Mouse (Mus musculus) forebrain, embryonic 10.5 days (tissue): Measurements from ENCODE around the gene Bcas3. TPM values are rescaled to one million over a fixed set of nuclear protein-coding genes. Genes with fewer than 3 reads are reported as not detected.

Experiments
- DNase-seq: peaks from one replicate; pipeline ENCODE4 v3.0.0-alpha.2; 2017; ENCODE audit warnings: low spot score; ENCODE audit errors: extremely low spot score
- H3K27ac ChIP-seq: fragments of 300-500 bp; sonication (generic); 2 replicates; pipeline ENCODE4 v1.5.1; 2016; ENCODE audit warnings: mild to moderate bottlenecking
- H3K27me3 ChIP-seq: fragments of 300-500 bp; sonication (generic); 2 replicates; pipeline ENCODE4 v1.6.1; 2016; ENCODE audit warnings: mild to moderate bottlenecking; ENCODE audit not compliant: poor library complexity, severe bottlenecking
- H3K36me3 ChIP-seq: fragments of 300-500 bp; sonication (generic); replicated peaks from 2 replicates; pipeline ENCODE4 v1.6.1; 2016; ENCODE audit warnings: mild to moderate bottlenecking, moderate library complexity
- H3K4me1 ChIP-seq: fragments of 300-500 bp; sonication (generic); 2 replicates; pipeline ENCODE4 v1.6.1; 2016
- H3K4me3 ChIP-seq: fragments of 300-500 bp; sonication (generic); 2 replicates; pipeline ENCODE4 v1.5.1; 2016; ENCODE audit warnings: mild to moderate bottlenecking, moderate library complexity
- H3K9me3 ChIP-seq: fragments of 300-500 bp; sonication (generic); 2 replicates; pipeline ENCODE4 v1.6.1; 2016; ENCODE audit warnings: mild to moderate bottlenecking, moderate library complexity
- WGBS: fragments of 180-500 bp; shearing (Covaris S2); methylation state at CpG from one replicate; pipeline ENCODE4 v1.1.7; 2016; 5-methylcytosine and 5-hydroxymethylcytosine counted together
- polyA plus RNA-seq: library from polyadenylated mRNA; unstranded; fragments of >200 nt; fragmentation: Nextera tagmentation; extraction: Ambion mirVana; gene quantifications from 2 replicates; pipeline ENCODE4 v1.2.1, GENCODE M21; 2016

Bcas3 gene
- polyA plus RNA-seq, 1 experiment from 2014 or later = 19.6 TPM

GRCm38 (mm10) chr11:85621486-85621885, 268.5 kb downstream of the Bcas3 start:
- H3K27ac ChIP-seq = no peak overlapping the region
- 59% methylated on average over 2 of the region's 2 CpGs for WGBS
- H3K4me3 ChIP-seq = no peak overlapping the region
- H3K36me3 ChIP-seq = no peaks in the 10 kb centered on the region
- H3K4me1 ChIP-seq = peaks cover 29% of the 10 kb centered on the region
- no peak for DNase-seq
- H3K27me3 ChIP-seq = peaks cover 26% of the 10 kb centered on the region
- no peaks in the 10 kb centered on the region for H3K9me3 ChIP-seq

- Histone ChIP-seq H3K27ac (no peak overlapping the region), H3K36me3 (no peaks in the 10 kb centered on the region), H3K4me1 (peaks cover 28% of the 10 kb centered on the region), H3K9me3 (no peaks in the 10 kb centered on the region), H3K27me3 (peaks cover 26% of the 10 kb centered on the region), H3K4me3 (no peak overlapping the region)
- 83% methylated on average over 8 of the region's 8 CpGs for WGBS
- no peak for DNase-seq
These were observed 269.0 kb downstream of the Bcas3 start for GRCm38 (mm10) chr11:85621994-85622393.

- H3K4me3 ChIP-seq = no peak overlapping the region
- peaks cover 26% of the 10 kb centered on the region for H3K27me3 ChIP-seq
- no peaks in the 10 kb centered on the region for H3K36me3 ChIP-seq
- H3K9me3 ChIP-seq = no peaks in the 10 kb centered on the region
- H3K4me1 ChIP-seq = peaks cover 34% of the 10 kb centered on the region
- H3K27ac ChIP-seq = no peak overlapping the region
- no peak for DNase-seq
- WGBS = 82% methylated on average over 5 of the region's 5 CpGs
These were observed 272.2 kb downstream of the Bcas3 start for GRCm38 (mm10) chr11:85625206-85625605.

GRCm38 (mm10) chr11:85626846-85627245, 273.9 kb downstream of the Bcas3 start:
- peaks cover 38% of the 10 kb centered on the region for H3K4me1 ChIP-seq
- H3K9me3 ChIP-seq = no peaks in the 10 kb centered on the region
- peaks cover 18% of the 10 kb centered on the region for H3K27me3 ChIP-seq
- no peak overlapping the region for H3K27ac ChIP-seq
- no peaks in the 10 kb centered on the region for H3K36me3 ChIP-seq
- no peak overlapping the region for H3K4me3 ChIP-seq
- 67% methylated on average over 2 of the region's 2 CpGs for WGBS
- no peak for DNase-seq

GRCm38 (mm10) chr11:85627405-85627804, 274.4 kb downstream of the Bcas3 start:
- peaks cover 14% of the 10 kb centered on the region for H3K27me3 ChIP-seq
- no peaks in the 10 kb centered on the region for H3K9me3 ChIP-seq
- 86% methylated on average over 3 of the region's 3 CpGs for WGBS
- no peak overlapping the region for H3K4me3 ChIP-seq
- no peak overlapping the region for H3K27ac ChIP-seq
- no peak for DNase-seq
- no peaks in the 10 kb centered on the region for H3K36me3 ChIP-seq
- H3K4me1 ChIP-seq = peaks cover 39% of the 10 kb centered on the region

- no peak overlapping the region for H3K4me3 ChIP-seq
- H3K9me3 ChIP-seq = no peaks in the 10 kb centered on the region
- H3K36me3 ChIP-seq = no peaks in the 10 kb centered on the region
- 0 out of 2 replicates have a peak overlapping the region, but pooled peaks have one; percentile 30 for H3K27ac ChIP-seq
- H3K27me3 ChIP-seq = peaks cover 3% of the 10 kb centered on the region; the same call in 1 of the 2 replicates
- peaks cover 50% of the 10 kb centered on the region for H3K4me1 ChIP-seq
- WGBS = 51% methylated on average over 13 of the region's 13 CpGs
- no peak for DNase-seq
These were observed 275.5 kb downstream of the Bcas3 start for GRCm38 (mm10) chr11:85628303-85629063.

- no peak for DNase-seq
- H3K4me1 ChIP-seq = peaks cover 38% of the 10 kb centered on the region
- 63% methylated on average over 2 of the region's 2 CpGs for WGBS
- H3K9me3 ChIP-seq = no peaks in the 10 kb centered on the region
- H3K27ac ChIP-seq = no peak overlapping the region
- H3K4me3 ChIP-seq = no peak overlapping the region
- no peaks in the 10 kb centered on the region for H3K27me3 ChIP-seq
- H3K36me3 ChIP-seq = no peaks in the 10 kb centered on the region
These were observed 279.6 kb downstream of the Bcas3 start for GRCm38 (mm10) chr11:85632568-85632981.

- Histone ChIP-seq H3K4me3 (no peak overlapping the region), H3K27me3 (no peaks in the 10 kb centered on the region), H3K27ac (no peak overlapping the region), H3K9me3 (no peaks in the 10 kb centered on the region), H3K36me3 (no peaks in the 10 kb centered on the region), H3K4me1 (peaks cover 58% of the 10 kb centered on the region)
- no peak for DNase-seq
- WGBS = 63% methylated on average over 12 of the region's 12 CpGs
These were observed 285.9 kb downstream of the Bcas3 start for GRCm38 (mm10) chr11:85638696-85639495.

GRCm38 (mm10) chr11:85640659-85641058, 287.7 kb downstream of the Bcas3 start:
- no peaks in the 10 kb centered on the region for H3K27me3 ChIP-seq
- peak overlapping the region; percentile 62 for H3K27ac ChIP-seq
- no peaks in the 10 kb centered on the region for H3K9me3 ChIP-seq
- WGBS = 44% methylated on average over 5 of the region's 5 CpGs
- no peak for DNase-seq
- H3K4me1 ChIP-seq = peaks cover 71% of the 10 kb centered on the region
- H3K36me3 ChIP-seq = no peaks in the 10 kb centered on the region
- no peak overlapping the region for H3K4me3 ChIP-seq

- Histone ChIP-seq H3K4me3 (no peak overlapping the region), H3K27me3 (no peaks in the 10 kb centered on the region), H3K36me3 (no peaks in the 10 kb centered on the region), H3K27ac (no peak overlapping the region; the same call in 1 of the 2 replicates), H3K4me1 (peaks cover 74% of the 10 kb centered on the region), H3K9me3 (no peaks in the 10 kb centered on the region)
- WGBS = 86% methylated on average over 4 of the region's 4 CpGs
- no peak for DNase-seq
These were observed 288.5 kb downstream of the Bcas3 start for GRCm38 (mm10) chr11:85641486-85641885.

GRCm38 (mm10) chr11:85642591-85642990, 289.6 kb downstream of the Bcas3 start:
- WGBS = 71% methylated on average over 6 of the region's 6 CpGs
- DNase-seq = no peak
- Histone ChIP-seq H3K27ac (peak overlapping the region; percentile 49; the same call in 1 of the 2 replicates), H3K27me3 (no peaks in the 10 kb centered on the region), H3K9me3 (no peaks in the 10 kb centered on the region), H3K4me3 (no peak overlapping the region), H3K36me3 (no peaks in the 10 kb centered on the region), H3K4me1 (peaks cover 74% of the 10 kb centered on the region)

GRCm38 (mm10) chr11:85643025-85643424, 290.1 kb downstream of the Bcas3 start:
- no peaks in the 10 kb centered on the region for H3K27me3 ChIP-seq
- no peaks in the 10 kb centered on the region for H3K36me3 ChIP-seq
- H3K9me3 ChIP-seq = no peaks in the 10 kb centered on the region
- H3K27ac ChIP-seq = 0 out of 2 replicates have a peak overlapping the region, but pooled peaks have one; percentile 49
- H3K4me3 ChIP-seq = no peak overlapping the region
- 85% methylated on average over 4 of the region's 4 CpGs for WGBS
- DNase-seq = no peak
- peaks cover 70% of the 10 kb centered on the region for H3K4me1 ChIP-seq

- WGBS = 84% methylated on average over 10 of the region's 10 CpGs
- Histone ChIP-seq H3K9me3 (no peaks in the 10 kb centered on the region), H3K4me1 (peaks cover 67% of the 10 kb centered on the region), H3K27me3 (no peaks in the 10 kb centered on the region), H3K4me3 (no peak overlapping the region), H3K36me3 (no peaks in the 10 kb centered on the region), H3K27ac (no peak overlapping the region)
- no peak for DNase-seq
These were observed 290.6 kb downstream of the Bcas3 start for GRCm38 (mm10) chr11:85643479-85644000.
